Mouse (Mus musculus): ENCODE data around the gene Rrp12.

GRCm38 (mm10) chr19:41908736-41909135 is 12.8 kb upstream of the Rrp12 start:
- TF ChIP-seq CTCF (IDR thresholded peaks at IDR 0.05) (no peak), EP300 (IDR thresholded peaks at IDR 0.05) (no peak)
